Mouse (Mus musculus) testis, adult 2 months (tissue): ENCODE measurements around the gene Zfp82.
A peak's percentile ranks its signal among the peaks of the same experiment; 100 is the strongest.

Experiments used
- CTCF ChIP-seq: fragments of 200-500 bp; IDR thresholded peaks from 2 replicates; pipeline ENCODE4 v1.5.1; 2012; ENCODE audit warnings: low read depth, mild to moderate bottlenecking, inconsistent platforms, low read length, moderate library complexity; ENCODE audit not compliant: control insufficient read depth, insufficient read depth, insufficient replicate concordance
- POLR2A ChIP-seq: fragments of 200-500 bp; IDR thresholded peaks from 2 replicates; pipeline ENCODE4 v1.6.1; 2012; ENCODE audit warnings: low read depth, mild to moderate bottlenecking, inconsistent platforms, low read length, moderate library complexity; ENCODE audit not compliant: control insufficient read depth

- TF ChIP-seq POLR2A = peak; percentile 77
- no peak for TF ChIP-seq CTCF
Observed at GRCm38 (mm10) chr7:30090092-30090969, 17.6 kb upstream of the Zfp82 start, which contains the start of the genes Gm26920 and Zfp566.
